Mouse (Mus musculus) testis, postnatal 14 days (tissue): Measurements from ENCODE around the gene Utrn.

ENCODE experiments used
- DNase-seq: peaks from one replicate; pipeline ENCODE4 v3.0.0; 2021; ENCODE audit warnings: low spot score

The Utrn gene

DNA sequence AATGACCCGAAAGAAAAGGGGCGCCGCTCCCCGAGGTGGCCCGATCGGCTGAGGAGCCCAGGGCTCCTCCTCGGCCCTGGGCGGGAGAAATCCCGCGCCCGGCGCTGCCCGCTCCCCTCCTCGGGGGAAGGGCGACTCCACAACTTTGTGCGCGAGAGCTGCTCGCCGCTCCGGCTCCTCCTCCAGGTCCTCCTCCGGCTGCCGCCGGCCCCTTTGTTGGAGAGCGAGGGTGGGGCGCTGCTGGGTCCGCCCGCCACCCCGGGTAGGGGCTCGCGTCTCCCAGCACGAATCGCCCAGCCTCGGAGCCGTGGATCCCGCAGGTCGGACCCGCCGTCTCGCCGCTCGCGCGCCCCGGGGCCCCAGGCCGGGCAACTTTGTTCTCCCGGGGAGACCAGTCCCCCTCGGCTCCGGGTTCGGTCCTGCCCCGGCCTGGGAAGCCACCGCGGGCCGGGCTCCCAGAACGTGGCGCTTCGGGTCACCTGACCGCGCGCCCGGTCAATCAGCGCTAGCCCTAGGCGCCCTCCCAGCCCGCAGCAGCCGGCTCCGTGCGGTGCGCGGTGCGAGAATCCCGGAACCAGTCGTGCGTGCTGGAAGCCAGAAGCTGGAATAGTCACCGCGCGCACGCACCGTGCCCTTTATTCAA is at the start of gene Utrn:
Utrn (minus strand) TSS at position 337 of the 643 bp plus-strand sequence.
- DNase-seq = peak; percentile 81

DNA sequence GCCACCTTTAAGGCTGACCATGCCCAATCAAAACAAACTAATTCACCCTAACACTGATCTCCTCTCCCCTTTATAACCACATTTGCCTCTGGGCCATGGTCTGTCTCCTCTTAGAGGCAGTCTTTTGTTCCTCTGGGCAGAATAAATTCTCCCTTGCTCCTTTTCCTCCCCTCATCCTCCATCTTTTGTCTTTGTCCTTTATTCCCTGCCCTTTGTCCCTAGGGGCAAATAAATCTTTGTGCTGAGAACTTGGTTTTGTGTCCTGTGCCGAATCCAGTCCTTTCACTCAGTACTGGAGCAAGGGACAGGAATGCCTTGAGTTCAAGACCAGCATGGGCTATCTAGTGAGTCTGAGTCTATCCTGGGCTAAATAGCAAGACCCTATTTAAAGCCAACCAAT is 48.5 kb upstream of the Utrn start:
- no peak for DNase-seq

GRCm38 (mm10) chr10:12916376-12916775 is 47.2 kb upstream of the Utrn start:
- DNase-seq = no peak

- no peak for DNase-seq
Measured at GRCm38 (mm10) chr10:12915826-12916225, 46.7 kb upstream of the Utrn start.

DNA sequence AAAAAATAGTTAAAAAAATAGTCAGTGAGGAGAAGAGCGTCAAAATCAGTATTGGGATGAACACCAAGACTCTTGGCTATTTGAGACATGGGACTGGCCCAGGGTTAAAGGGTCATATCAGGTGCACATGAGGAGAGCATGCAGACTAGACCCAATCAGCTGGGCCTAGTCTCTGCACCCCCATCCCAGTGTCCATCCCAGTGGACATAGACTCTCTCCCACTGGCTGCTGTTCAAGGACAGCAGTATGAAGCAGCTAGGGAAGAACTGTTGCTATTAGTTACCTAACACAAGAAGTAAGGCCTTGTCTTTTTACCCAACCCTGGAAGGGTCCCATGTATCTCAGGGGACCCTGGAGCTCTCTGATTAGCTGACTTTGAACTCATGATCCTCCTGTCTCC is 45.0 kb upstream of the Utrn start:
- no peak for DNase-seq

GRCm38 (mm10) chr10:12911981-12912530 is 42.9 kb upstream of the Utrn start:
- peak; percentile 60 for DNase-seq

GRCm38 (mm10) chr10:12911451-12911850 is 42.3 kb upstream of the Utrn start:
- DNase-seq = no peak

DNA sequence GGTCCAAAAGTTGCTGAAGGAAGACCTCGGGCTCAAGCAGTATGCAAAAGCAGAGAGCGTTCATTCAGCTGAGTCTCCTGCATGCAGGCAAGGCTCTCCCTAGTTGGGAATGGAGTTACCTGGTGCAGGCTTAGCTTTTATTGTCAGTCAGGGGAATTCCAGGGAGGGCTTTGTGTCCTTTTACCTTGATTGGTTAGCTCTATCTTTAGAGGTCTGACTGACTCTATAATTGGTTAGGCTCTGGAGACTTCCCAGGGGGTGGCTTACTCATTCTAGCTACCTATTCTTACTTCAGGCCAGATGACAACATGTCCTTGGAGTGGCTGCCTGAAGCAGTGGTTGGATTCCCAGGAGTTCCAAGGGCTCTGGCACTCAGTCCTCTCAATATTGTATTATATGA is 40.7 kb upstream of the Utrn start:
- no peak for DNase-seq

DNA sequence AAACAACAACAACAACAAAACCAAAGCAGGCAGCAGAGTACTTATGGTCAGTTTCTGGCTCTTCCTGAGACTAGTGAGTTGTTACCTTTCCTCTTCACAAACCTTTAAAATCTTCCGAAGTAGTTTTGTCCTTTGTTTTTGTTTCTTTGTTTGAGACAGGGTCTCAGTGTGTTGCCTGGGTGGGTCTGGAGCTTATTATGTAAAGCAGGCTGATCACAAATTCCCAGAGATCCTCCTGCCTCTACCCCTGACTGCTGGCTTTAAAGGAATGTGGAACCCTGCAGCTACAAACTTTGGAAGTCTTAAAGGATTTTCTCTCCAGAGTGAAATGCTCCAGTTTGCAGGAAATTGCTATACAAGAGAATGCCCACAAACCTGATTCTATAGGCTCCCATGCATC is 40.0 kb upstream of the Utrn start:
- no peak for DNase-seq

- DNase-seq = no peak
Measured at GRCm38 (mm10) chr10:12904140-12904528, 35.0 kb upstream of the Utrn start.

GRCm38 (mm10) chr10:12903440-12904139 is 34.4 kb upstream of the Utrn start:
- no peak for DNase-seq

- no peak for DNase-seq
Measured at GRCm38 (mm10) chr10:12899901-12900300, 30.7 kb upstream of the Utrn start.

DNA sequence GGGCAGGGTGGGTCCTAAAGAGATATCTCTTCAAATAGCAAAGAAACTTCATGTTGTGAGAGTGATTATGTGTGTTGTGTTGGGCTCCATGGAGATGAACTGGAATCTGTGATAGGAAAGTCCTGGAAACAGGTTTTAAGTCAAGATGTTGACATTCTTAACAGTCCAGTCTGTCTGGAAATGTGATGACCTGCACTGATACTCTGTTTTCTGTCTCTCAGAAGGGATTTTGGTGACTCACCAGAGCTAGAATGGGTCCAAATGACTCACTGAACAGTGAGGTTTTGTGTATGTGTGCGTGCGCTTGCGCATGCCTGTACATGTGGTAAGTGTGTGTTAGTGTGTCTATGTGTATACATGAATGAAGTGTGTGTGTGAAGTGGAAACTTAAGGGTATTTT is 24.2 kb upstream of the Utrn start:
- DNase-seq = no peak

DNA sequence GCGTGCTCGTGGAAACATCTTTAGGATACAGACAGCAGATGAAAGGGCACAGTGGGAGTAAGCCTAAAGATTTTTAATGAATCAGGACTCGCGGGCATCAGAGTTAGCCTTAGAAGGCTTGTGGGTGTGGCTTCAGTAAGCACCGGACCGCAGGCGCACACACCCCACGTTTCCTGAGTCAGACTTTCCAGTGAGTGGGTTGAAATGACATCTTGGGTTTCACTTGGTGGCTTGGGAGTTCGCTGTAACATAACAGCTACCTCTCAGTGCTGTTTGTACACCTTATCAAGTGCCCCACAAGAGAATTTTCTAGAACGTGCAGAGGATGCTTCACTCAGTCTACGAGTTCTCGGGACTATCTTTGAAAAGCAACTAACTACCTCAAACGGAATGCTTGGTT is 19.2 kb upstream of the Utrn start:
- DNase-seq = no peak

GRCm38 (mm10) chr10:12887792-12888191 is 18.6 kb upstream of the Utrn start:
- no peak for DNase-seq

- no peak for DNase-seq
Measured at GRCm38 (mm10) chr10:12884308-12884948, 15.3 kb upstream of the Utrn start.

DNA sequence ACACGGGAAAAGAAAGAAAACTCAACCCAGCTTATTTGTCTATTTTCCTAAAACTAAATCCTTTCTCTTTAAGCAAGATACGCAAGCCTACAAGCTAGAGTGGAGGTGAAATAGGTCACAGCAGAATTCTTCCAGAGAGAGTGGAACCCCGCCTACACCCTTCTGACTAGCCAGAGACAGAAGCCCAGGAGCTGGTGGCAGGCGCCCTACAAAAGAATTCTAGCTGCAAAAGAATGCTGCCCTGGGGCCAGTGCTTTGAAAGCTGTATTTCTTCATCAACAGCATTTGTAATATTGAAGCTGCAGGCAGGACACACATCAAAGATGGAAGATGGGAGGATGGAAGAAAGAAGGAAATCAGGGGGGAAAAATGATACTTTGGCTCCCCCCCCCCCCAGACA is 12.7 kb upstream of the Utrn start:
- no peak for DNase-seq

GRCm38 (mm10) chr10:12879313-12879695 is 10.1 kb upstream of the Utrn start:
- no peak for DNase-seq

DNA sequence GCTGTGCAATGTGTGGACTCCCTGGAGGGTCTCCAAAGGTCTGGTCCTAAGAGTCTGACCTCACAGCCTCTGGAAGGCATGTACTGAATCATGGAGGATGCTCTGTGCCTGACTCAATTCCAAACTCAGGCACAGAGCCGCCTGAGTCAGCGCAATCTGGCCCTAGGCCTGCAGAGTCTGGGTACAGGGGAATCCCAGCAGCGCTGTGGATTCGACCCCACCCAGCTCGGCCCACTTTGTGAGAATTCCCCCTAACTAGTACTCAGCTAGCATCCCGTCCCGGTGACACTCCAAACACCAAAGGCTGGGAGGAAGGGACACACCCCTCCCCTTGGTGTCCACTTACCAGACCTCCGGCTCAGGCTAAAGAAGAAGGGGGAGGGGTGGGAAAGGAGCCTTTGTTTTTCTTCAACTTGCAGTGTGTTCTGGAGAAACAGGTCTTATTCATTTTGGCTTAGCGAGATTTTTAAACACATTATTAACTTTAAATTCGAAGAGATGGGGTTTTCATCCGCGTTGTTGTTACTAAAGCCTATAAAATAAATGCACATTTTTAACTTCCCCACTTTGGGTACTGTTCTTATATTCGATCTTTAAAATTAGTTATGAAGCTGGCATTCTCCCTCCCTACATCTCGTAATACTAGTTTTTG is 9.6 kb upstream of the Utrn start:
- DNase-seq = no peak

DNA sequence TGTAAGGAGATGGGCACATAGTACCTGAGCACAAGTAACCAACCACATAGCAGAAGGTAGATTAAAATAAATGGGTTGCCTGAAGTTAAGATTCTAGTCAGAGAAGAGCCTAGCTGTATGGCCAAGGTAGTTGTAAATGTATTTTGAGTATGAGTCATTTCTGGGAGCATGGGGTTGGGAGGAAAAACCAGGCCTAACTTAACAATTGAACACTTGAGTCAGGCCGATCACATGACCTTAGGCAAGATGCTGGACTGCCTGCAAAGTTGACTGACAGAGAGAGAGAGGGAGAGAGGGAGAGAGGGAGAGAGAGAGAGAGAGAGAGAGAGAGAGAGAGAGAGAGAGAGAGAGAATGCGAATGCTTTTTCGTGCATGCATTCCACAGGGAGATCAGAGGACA is 7.3 kb upstream of the Utrn start:
- DNase-seq = no peak

GRCm38 (mm10) chr10:12875410-12875809 is 6.2 kb upstream of the Utrn start:
- DNase-seq = no peak

- DNase-seq = no peak
Measured at GRCm38 (mm10) chr10:12874577-12875277, 5.6 kb upstream of the Utrn start.
